Mouse (Mus musculus) stomach, postnatal 0 days (tissue): Measurements from ENCODE around the gene Gpbar1.

Experiments used
- CTCF ChIP-seq: IDR thresholded peaks from 2 replicates; pipeline ENCODE4 v1.5.1; 2016; ENCODE audit warnings: antibody characterized with exemption, low read depth, mild to moderate bottlenecking, moderate library complexity
- EP300 ChIP-seq: optimal IDR thresholded peaks from 2 replicates; pipeline ENCODE3; 2016; ENCODE audit warnings: antibody characterized with exemption

DNA sequence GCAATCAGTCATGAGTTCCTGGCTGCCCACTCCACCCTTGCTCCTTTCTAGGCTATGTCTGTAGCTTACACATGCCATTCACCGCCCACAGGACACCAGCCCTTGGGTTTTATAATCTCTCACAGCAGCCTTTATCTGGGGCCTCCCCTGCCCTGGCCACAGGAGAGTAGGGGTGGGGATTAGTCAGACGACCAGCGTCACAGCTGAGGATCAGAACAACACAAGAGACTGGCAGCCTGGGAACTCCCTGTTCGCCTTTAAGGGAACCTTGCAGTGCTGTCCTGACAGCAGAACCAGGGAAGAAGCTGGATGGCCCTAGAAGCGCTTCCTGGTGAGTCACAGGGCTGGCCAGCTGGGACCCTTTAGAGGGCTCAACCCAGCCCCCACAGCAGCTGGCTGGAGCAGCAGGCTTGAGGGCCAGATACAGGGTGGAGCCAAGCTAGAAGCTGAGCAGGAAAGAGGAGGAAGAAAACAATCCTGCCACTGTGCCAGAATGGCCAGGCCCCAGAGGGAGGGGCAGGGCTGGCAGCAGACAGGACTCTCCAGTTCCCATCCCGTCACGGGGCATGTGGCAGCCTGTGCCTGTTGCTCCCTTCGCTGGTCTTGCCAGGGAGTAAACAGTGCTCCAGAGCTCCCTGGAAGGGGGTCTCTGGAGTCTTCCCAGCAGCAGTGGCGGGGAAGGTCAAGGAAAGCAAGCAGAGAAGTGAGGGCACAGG lies 17.3 kb downstream of the Gpbar1 start:
- no peak for TF ChIP-seq CTCF
- TF ChIP-seq EP300 = peak; percentile 94
